Mouse (Mus musculus): ENCODE measurements at regions not wholly inside any gene's neighbourhood (a gene's known extent, or its start where the extent isn't known, plus 50 kb on each side); places are given as distances from the start of the nearest gene placed in this dataset.

DNA sequence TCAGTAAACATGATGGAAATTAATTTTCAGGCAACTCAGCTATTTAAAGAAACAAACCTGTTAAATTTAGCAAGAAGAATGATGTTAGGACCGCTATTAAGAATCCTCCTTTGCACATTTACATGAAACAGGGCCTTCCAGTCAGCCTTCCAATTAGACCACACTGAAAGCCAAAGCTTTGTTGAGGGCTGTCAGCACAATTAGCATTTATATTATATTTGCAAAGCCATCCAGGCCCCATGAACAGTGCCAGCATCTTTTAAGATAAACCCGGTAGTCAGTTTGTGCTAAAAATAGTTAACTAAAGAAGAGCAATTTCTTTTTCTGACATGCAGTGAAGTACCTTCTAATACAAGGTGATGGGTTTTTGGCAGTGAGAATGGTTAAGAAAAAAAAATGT lies 495.1 kb downstream of the Kcna4 start:
- DNase-seq (ENCODE audit: extremely low spot score in 1 of 2, low spot score in 1 of 2) = peak in 1 of 2 experiments; percentile 2

DNA sequence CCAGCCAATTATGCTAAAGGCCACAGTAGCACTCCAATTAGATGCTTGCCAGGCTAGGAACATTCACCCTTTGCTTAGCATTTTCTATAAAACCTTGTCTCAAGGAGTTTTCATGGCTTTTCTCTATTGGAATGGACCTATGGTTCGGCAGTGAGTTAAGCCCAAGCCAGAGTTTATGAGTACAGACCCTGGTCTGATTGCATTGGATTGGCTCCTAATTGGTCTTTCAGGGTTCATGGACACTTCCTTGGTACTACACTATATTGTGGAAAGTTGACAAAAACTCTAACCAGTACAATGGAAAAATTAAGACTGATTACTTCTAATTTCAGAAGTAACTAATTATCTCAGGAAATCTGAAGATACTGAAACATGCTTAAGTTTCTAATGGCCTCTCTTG lies 506.5 kb downstream of the Kcna4 start:
- DNase-seq (ENCODE audit: extremely low spot score in 1 of 2, low spot score in 1 of 2) = no peak

DNA sequence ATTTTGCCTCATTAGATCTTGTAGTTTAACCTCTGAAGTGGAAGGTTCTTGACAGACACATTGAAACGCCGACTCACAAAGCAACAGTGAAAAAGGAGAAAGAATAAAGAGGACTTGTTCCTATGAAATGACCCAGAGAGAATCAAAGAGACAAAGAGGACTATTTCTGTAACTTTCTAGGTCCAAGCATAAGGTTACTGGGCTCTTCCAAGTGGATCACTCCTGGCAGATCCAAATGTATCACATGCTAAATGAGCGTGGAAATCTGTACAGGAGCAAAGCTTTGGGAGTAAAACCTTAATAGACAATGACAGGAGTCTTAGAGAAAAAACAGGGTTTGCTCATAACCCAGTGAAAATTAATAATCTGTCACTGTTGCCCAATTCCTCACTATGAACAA lies 522.8 kb downstream of the Kcna4 start:
- no peak for DNase-seq (ENCODE audit: extremely low spot score in 1 of 2, low spot score in 1 of 2)

DNA sequence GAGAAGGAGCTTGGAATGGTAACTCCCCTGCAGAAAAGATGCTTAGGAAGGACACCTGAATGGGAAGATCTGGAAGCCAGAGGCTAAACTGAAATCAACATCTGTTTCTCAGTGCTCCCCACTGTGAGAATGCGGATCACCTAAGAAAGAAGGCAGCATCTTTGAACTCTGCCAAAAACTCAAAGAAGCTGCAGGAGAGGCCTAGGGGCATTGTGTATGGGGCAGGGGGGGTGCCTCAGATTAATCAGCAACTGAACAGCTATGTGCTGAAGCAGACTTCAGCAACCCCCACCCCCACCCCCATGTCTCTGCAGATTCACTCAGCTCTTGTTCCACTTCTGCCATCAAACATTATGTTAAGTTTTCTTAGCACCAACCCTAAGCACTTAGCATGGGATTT lies 523.6 kb downstream of the Kcna4 start:
- no peak for DNase-seq (ENCODE audit: extremely low spot score in 1 of 2, low spot score in 1 of 2)
